Mouse (Mus musculus) limb, embryonic 10.5 days (tissue): ENCODE data around the gene Dupd1. TPM values are rescaled to one million over a fixed set of nuclear protein-coding genes. Genes with fewer than 3 reads are reported as not detected.
A peak's percentile ranks its signal among the peaks of the same experiment; 100 is the strongest.

Source experiments
- DNase-seq: peaks from one replicate; pipeline ENCODE4 v3.0.0-alpha.2; 2017; ENCODE audit warnings: low spot score
- H3K27ac ChIP-seq: fragments of 300-500 bp; sonication (generic); 2 replicates; pipeline ENCODE4 v1.5.1; 2016; ENCODE audit warnings: mild to moderate bottlenecking
- H3K27me3 ChIP-seq: fragments of 300-500 bp; sonication (generic); 2 replicates; pipeline ENCODE4 v1.6.1; 2016; ENCODE audit warnings: low read depth, mild to moderate bottlenecking; ENCODE audit not compliant: poor library complexity, severe bottlenecking
- H3K36me3 ChIP-seq: fragments of 300-500 bp; sonication (generic); 2 replicates; pipeline ENCODE4 v1.6.1; 2016; ENCODE audit warnings: mild to moderate bottlenecking, moderate library complexity
- H3K4me1 ChIP-seq: fragments of 300-500 bp; sonication (generic); 2 replicates; pipeline ENCODE4 v1.6.1; 2016
- H3K4me3 ChIP-seq: fragments of 300-500 bp; sonication (generic); 2 replicates; pipeline ENCODE4 v1.5.1; 2016; ENCODE audit warnings: mild to moderate bottlenecking, moderate library complexity
- H3K9me3 ChIP-seq: fragments of 300-500 bp; sonication (generic); replicated peaks from 2 replicates; pipeline ENCODE4 v1.6.1; 2016; ENCODE audit warnings: mild to moderate bottlenecking
- WGBS: fragments of 180-500 bp; shearing (Covaris S2); methylation state at CpG from one replicate; pipeline ENCODE4 v1.1.7; 2016; 5-methylcytosine and 5-hydroxymethylcytosine counted together
- polyA plus RNA-seq: library from polyadenylated mRNA; unstranded; fragments of >200 nt; fragmentation: Nextera tagmentation; extraction: Ambion mirVana; gene quantifications from 2 replicates; pipeline ENCODE4 v1.2.1, GENCODE M21; 2016

Gene Dupd1
- polyA plus RNA-seq, 1 experiment from 2014 or later: 0.45 TPM

- H3K4me3 ChIP-seq: no peak overlapping the region
- WGBS: 86% methylated on average over 1 of the region's 1 CpGs
- no peaks in the 10 kb centered on the region for H3K36me3 ChIP-seq
- H3K27me3 ChIP-seq: no peaks in the 10 kb centered on the region
- peaks cover 32% of the 10 kb centered on the region for H3K4me1 ChIP-seq
- H3K9me3 ChIP-seq: no peaks in the 10 kb centered on the region
- H3K27ac ChIP-seq: peak overlapping the region; percentile 42; the same call in 1 of the 2 replicates
- no peak for DNase-seq
Observed at GRCm38 (mm10) chr14:21744169-21744568, 29.8 kb upstream of the Dupd1 start.

GRCm38 (mm10) chr14:21742441-21742840 is 28.1 kb upstream of the Dupd1 start:
- H3K4me3 ChIP-seq: no peak overlapping the region
- no peaks in the 10 kb centered on the region for H3K27me3 ChIP-seq
- H3K9me3 ChIP-seq: no peaks in the 10 kb centered on the region
- H3K27ac ChIP-seq: no peak overlapping the region; the same call in 1 of the 2 replicates
- 94% methylated on average over 4 of the region's 4 CpGs for WGBS
- H3K36me3 ChIP-seq: no peaks in the 10 kb centered on the region
- H3K4me1 ChIP-seq: peaks cover 26% of the 10 kb centered on the region
- no peak for DNase-seq

GRCm38 (mm10) chr14:21741786-21742185 is 27.4 kb upstream of the Dupd1 start:
- H3K36me3 ChIP-seq: no peaks in the 10 kb centered on the region
- H3K27me3 ChIP-seq: no peaks in the 10 kb centered on the region
- peak; percentile 93 for DNase-seq
- peaks cover 21% of the 10 kb centered on the region for H3K4me1 ChIP-seq
- H3K4me3 ChIP-seq: no peak overlapping the region
- 11% methylated on average over 4 of the region's 4 CpGs for WGBS
- H3K9me3 ChIP-seq: no peaks in the 10 kb centered on the region
- H3K27ac ChIP-seq: peak overlapping the region; percentile 51

- WGBS: 93% methylated on average over 3 of the region's 3 CpGs
- Histone ChIP-seq H3K4me3 (no peak overlapping the region), H3K4me1 (peaks cover 19% of the 10 kb centered on the region), H3K9me3 (no peaks in the 10 kb centered on the region), H3K27ac (peak overlapping the region; percentile 51; the same call in 1 of the 2 replicates), H3K36me3 (no peaks in the 10 kb centered on the region), H3K27me3 (no peaks in the 10 kb centered on the region)
- no peak for DNase-seq
Observed at GRCm38 (mm10) chr14:21741314-21741713, 26.9 kb upstream of the Dupd1 start.

- Histone ChIP-seq H3K27me3 (no peaks in the 10 kb centered on the region), H3K36me3 (no peaks in the 10 kb centered on the region), H3K4me3 (no peak overlapping the region), H3K9me3 (no peaks in the 10 kb centered on the region), H3K27ac (peak overlapping the region; percentile 38; the same call in 1 of the 2 replicates), H3K4me1 (peaks cover 19% of the 10 kb centered on the region)
- WGBS: 94% methylated on average over 7 of the region's 7 CpGs
- DNase-seq: peak; percentile 28
Observed at GRCm38 (mm10) chr14:21740345-21740744, 26.0 kb upstream of the Dupd1 start.

- Histone ChIP-seq H3K27ac (no peak overlapping the region), H3K4me1 (no peaks in the 10 kb centered on the region), H3K27me3 (no peaks in the 10 kb centered on the region), H3K36me3 (no peaks in the 10 kb centered on the region), H3K4me3 (no peak overlapping the region), H3K9me3 (no peaks in the 10 kb centered on the region)
- 91% methylated on average over 15 of the region's 15 CpGs for WGBS
- DNase-seq: no peak
Observed at GRCm38 (mm10) chr14:21733131-21733905, 18.9 kb upstream of the Dupd1 start.

GRCm38 (mm10) chr14:21729936-21730335 is 15.6 kb upstream of the Dupd1 start:
- H3K27ac ChIP-seq: no peak overlapping the region
- no peak overlapping the region for H3K4me3 ChIP-seq
- WGBS: 91% methylated on average over 4 of the region's 4 CpGs
- no peaks in the 10 kb centered on the region for H3K9me3 ChIP-seq
- no peaks in the 10 kb centered on the region for H3K4me1 ChIP-seq
- DNase-seq: no peak
- H3K27me3 ChIP-seq: no peaks in the 10 kb centered on the region
- no peaks in the 10 kb centered on the region for H3K36me3 ChIP-seq

- Histone ChIP-seq H3K9me3 (no peaks in the 10 kb centered on the region), H3K27me3 (no peaks in the 10 kb centered on the region), H3K4me3 (no peak overlapping the region), H3K4me1 (no peaks in the 10 kb centered on the region), H3K27ac (0 out of 2 replicates have a peak overlapping the region, but pooled peaks have one; percentile 2), H3K36me3 (no peaks in the 10 kb centered on the region)
- WGBS: 77% methylated on average over 6 of the region's 6 CpGs
- no peak for DNase-seq
Observed at GRCm38 (mm10) chr14:21729031-21729732, 14.8 kb upstream of the Dupd1 start.

GRCm38 (mm10) chr14:21722021-21722698 is 7.8 kb upstream of the Dupd1 start:
- no peaks in the 10 kb centered on the region for H3K36me3 ChIP-seq
- WGBS: 82% methylated on average over 8 of the region's 8 CpGs
- H3K4me1 ChIP-seq: peaks cover 30% of the 10 kb centered on the region
- H3K4me3 ChIP-seq: no peak overlapping the region
- no peaks in the 10 kb centered on the region for H3K9me3 ChIP-seq
- H3K27me3 ChIP-seq: no peaks in the 10 kb centered on the region
- H3K27ac ChIP-seq: no peak overlapping the region
- DNase-seq: no peak

- Histone ChIP-seq H3K4me1 (peaks cover 43% of the 10 kb centered on the region), H3K36me3 (no peaks in the 10 kb centered on the region), H3K4me3 (no peak overlapping the region), H3K9me3 (no peaks in the 10 kb centered on the region), H3K27ac (no peak overlapping the region), H3K27me3 (no peaks in the 10 kb centered on the region)
- DNase-seq: no peak
- 91% methylated on average over 4 of the region's 4 CpGs for WGBS
Observed at GRCm38 (mm10) chr14:21720430-21721205, 6.2 kb upstream of the Dupd1 start.

- no peak for DNase-seq
- peak overlapping the region; percentile 38; the same call in 1 of the 2 replicates for H3K27ac ChIP-seq
- H3K4me3 ChIP-seq: no peak overlapping the region
- no peaks in the 10 kb centered on the region for H3K9me3 ChIP-seq
- H3K36me3 ChIP-seq: no peaks in the 10 kb centered on the region
- WGBS: 22% methylated on average over 17 of the region's 17 CpGs
- H3K4me1 ChIP-seq: peaks cover 44% of the 10 kb centered on the region
- no peaks in the 10 kb centered on the region for H3K27me3 ChIP-seq
Observed at GRCm38 (mm10) chr14:21719646-21720383, 5.4 kb upstream of the Dupd1 start.

GRCm38 (mm10) chr14:21711231-21711630 is 3.1 kb downstream of the Dupd1 start:
- Histone ChIP-seq H3K4me1 (peaks cover 32% of the 10 kb centered on the region), H3K36me3 (no peaks in the 10 kb centered on the region), H3K27me3 (no peaks in the 10 kb centered on the region), H3K27ac (0 out of 2 replicates have a peak overlapping the region, but pooled peaks have one; percentile 17), H3K9me3 (no peaks in the 10 kb centered on the region), H3K4me3 (no peak overlapping the region)
- WGBS: 84% methylated on average over 2 of the region's 2 CpGs
- no peak for DNase-seq
